Mouse (Mus musculus) embryonic facial prominence, embryonic 12.5 days (tissue): ENCODE measurements around the gene Sh3bp2. TPM values are rescaled to one million over a fixed set of nuclear protein-coding genes. Genes with fewer than 3 reads are reported as not detected.
"Not testable (repeated sequence)": the region's sequence is repeated elsewhere in the genome, so short reads cannot be mapped to it uniquely, and the experiment has no call there.

ENCODE experiments used
- ATAC-seq: fragments of 200-750 bp; cut with Nextera tagmentation; 2 replicates; pipeline ENCODE4 v1.8.0; 2017; ENCODE audit not compliant: insufficient number of reproducible peaks, insufficient read depth, low FRiP score, low TSS enrichment
- H3K27ac ChIP-seq: fragments of 300-500 bp; sonication (generic); 2 replicates; pipeline ENCODE4 v1.5.1; 2016; ENCODE audit warnings: mild to moderate bottlenecking
- H3K27me3 ChIP-seq: fragments of 300-500 bp; sonication (generic); 2 replicates; pipeline ENCODE4 v1.6.1; 2016; ENCODE audit warnings: mild to moderate bottlenecking, moderate library complexity
- H3K36me3 ChIP-seq: fragments of 300-500 bp; sonication (generic); 2 replicates; pipeline ENCODE4 v1.6.1; 2016; ENCODE audit warnings: mild to moderate bottlenecking
- H3K4me1 ChIP-seq: fragments of 300-500 bp; sonication (generic); 2 replicates; pipeline ENCODE4 v1.6.1; 2016
- H3K4me2 ChIP-seq: fragments of 300-500 bp; sonication (generic); replicated peaks from 2 replicates; pipeline ENCODE4 v1.6.1; 2016; ENCODE audit warnings: mild to moderate bottlenecking, moderate library complexity
- H3K4me3 ChIP-seq: fragments of 300-500 bp; sonication (generic); 2 replicates; pipeline ENCODE4 v1.5.1; 2016; ENCODE audit warnings: mild to moderate bottlenecking
- H3K9ac ChIP-seq: fragments of 300-500 bp; sonication (generic); 2 replicates; pipeline ENCODE4 v1.6.1; 2016; ENCODE audit warnings: mild to moderate bottlenecking, moderate library complexity
- H3K9me3 ChIP-seq: fragments of 300-500 bp; sonication (generic); 2 replicates; pipeline ENCODE4 v1.6.1; 2016; ENCODE audit warnings: mild to moderate bottlenecking, moderate library complexity
- WGBS: fragments of 180-500 bp; shearing (Covaris S2); methylation state at CpG from one replicate; pipeline ENCODE4 v1.1.7; 2016; 5-methylcytosine and 5-hydroxymethylcytosine counted together
- polyA plus RNA-seq: library from polyadenylated mRNA; unstranded; fragments of >200 nt; fragmentation: Nextera tagmentation; extraction: Ambion mirVana; gene quantifications from 2 replicates; pipeline ENCODE4 v1.2.1, GENCODE M21; 2016

Gene Sh3bp2
- polyA plus RNA-seq, 1 experiment from 2014 or later = 12.9 TPM

- Histone ChIP-seq H3K27me3 (no peaks in the 10 kb centered on the region), H3K9me3 (no peaks in the 10 kb centered on the region), H3K4me1 (peaks cover 18% of the 10 kb centered on the region), H3K4me3 (peak within 1 kb of the TSS; percentile 93), H3K9ac (peak within 1 kb of the TSS; percentile 95), H3K36me3 (0 out of 2 replicates have a peak, but pooled peaks cover 3% of the 10 kb centered on the region), H3K27ac (peak within 1 kb of the TSS; percentile 89), H3K4me2 (peak within 1 kb of the TSS; percentile 75)
- peak; percentile 100 for ATAC-seq
- WGBS = under 1% methylated on average over 82 of the region's 84 CpGs
Observed at GRCm38 (mm10) chr5:34573268-34574221, 47.9 kb downstream of the Sh3bp2 start, which contains the start of gene Add1. TSS of gene Add1 (plus strand) at chr5:34573664.

- Histone ChIP-seq H3K27ac (no peak overlapping the region; the same call in 1 of the 2 replicates), H3K36me3 (0 out of 2 replicates have a peak, but pooled peaks cover 3% of the 10 kb centered on the region), H3K9ac (peak overlapping the region; percentile 95), H3K4me3 (peak overlapping the region; percentile 93), H3K27me3 (no peaks in the 10 kb centered on the region), H3K9me3 (no peaks in the 10 kb centered on the region), H3K4me1 (peaks cover 18% of the 10 kb centered on the region), H3K4me2 (peak overlapping the region; percentile 75)
- ATAC-seq = no peak
- WGBS = 33% methylated on average over 10 of the region's 10 CpGs
Observed at GRCm38 (mm10) chr5:34574721-34575120, 49.1 kb downstream of the Sh3bp2 start.

DNA sequence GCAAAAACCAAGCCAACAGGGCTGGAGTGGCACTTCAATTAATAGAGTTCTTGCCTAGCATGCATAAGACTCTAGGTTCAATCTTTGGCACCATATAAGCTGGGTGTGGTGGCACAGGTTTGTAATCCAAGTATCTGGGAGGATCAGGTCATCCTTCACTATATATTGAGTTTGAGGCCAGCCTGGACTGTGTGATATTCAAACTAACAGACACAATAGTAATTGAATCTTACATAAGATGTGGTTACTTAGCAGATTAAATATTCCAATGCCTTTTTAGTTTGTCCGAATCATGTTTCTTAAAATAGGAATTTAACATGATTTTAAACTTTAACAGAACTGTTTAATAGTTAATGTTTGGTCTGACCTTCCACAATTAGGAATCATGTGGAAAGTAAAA is 50.6 kb downstream of the Sh3bp2 start:
- Histone ChIP-seq H3K36me3 (0 out of 2 replicates have a peak, but pooled peaks cover 3% of the 10 kb centered on the region), H3K4me2 (no peak overlapping the region), H3K4me3 (no peak overlapping the region), H3K27ac (no peak overlapping the region), H3K9me3 (no peaks in the 10 kb centered on the region), H3K9ac (no peak overlapping the region), H3K4me1 (peaks cover 18% of the 10 kb centered on the region), H3K27me3 (no peaks in the 10 kb centered on the region)
- 97% methylated on average over 1 of the region's 1 CpGs for WGBS
- no peak for ATAC-seq

DNA sequence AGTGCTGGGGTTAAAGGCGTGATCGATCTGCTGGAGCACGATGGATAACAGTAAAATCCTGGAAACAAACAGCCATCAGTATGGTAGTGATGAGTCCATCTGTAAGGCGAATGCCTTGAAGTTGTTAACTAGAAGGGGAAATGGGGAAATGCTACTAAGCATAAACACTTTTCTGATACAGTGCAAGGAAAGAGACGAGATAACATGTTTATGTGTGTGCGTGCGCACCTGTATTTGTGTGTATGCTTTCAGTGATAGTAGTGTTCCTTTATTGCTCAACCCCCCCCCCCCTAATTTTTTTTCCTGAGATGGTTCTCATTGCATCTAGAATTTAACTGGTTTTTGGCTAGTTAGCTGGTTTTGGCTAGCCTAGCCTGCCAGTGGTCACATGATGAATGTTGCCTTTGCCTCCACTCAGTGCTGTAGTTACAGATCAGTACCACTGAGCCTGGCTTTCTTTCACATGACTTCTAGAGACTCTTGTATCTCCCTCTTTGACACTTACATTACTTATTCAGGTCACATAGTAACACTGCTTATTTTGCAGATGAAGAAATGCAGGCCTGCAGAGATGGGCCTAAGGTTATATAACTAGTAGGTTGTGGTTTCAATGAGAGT is 52.5 kb downstream of the Sh3bp2 start:
- 95% methylated on average over 7 of the region's 7 CpGs for WGBS
- H3K27ac ChIP-seq = no peak overlapping the region
- no peak overlapping the region for H3K4me2 ChIP-seq
- ATAC-seq = no peak
- H3K27me3 ChIP-seq = no peaks in the 10 kb centered on the region
- no peak overlapping the region for H3K9ac ChIP-seq
- H3K36me3 ChIP-seq = 0 out of 2 replicates have a peak, but pooled peaks cover 3% of the 10 kb centered on the region
- H3K9me3 ChIP-seq = no peaks in the 10 kb centered on the region
- H3K4me3 ChIP-seq = no peak overlapping the region
- H3K4me1 ChIP-seq = peaks cover 12% of the 10 kb centered on the region

GRCm38 (mm10) chr5:34579377-34579776 is 53.7 kb downstream of the Sh3bp2 start:
- no peak overlapping the region for H3K9ac ChIP-seq
- peaks cover 7% of the 10 kb centered on the region; the same call in 1 of the 2 replicates for H3K36me3 ChIP-seq
- WGBS = 89% methylated on average over 3 of the region's 3 CpGs
- H3K27ac ChIP-seq = no peak overlapping the region
- no peaks in the 10 kb centered on the region for H3K27me3 ChIP-seq
- no peak overlapping the region for H3K4me2 ChIP-seq
- peaks cover 12% of the 10 kb centered on the region for H3K4me1 ChIP-seq
- no peak overlapping the region for H3K4me3 ChIP-seq
- no peaks in the 10 kb centered on the region for H3K9me3 ChIP-seq
- ATAC-seq = no peak

GRCm38 (mm10) chr5:34581671-34582313 is 56.2 kb downstream of the Sh3bp2 start:
- 50% methylated on average over 9 of the region's 10 CpGs for WGBS
- not testable (repeated sequence) for H3K9me3 ChIP-seq, H3K36me3 ChIP-seq, H3K4me2 ChIP-seq, H3K9ac ChIP-seq, H3K4me3 ChIP-seq, H3K27me3 ChIP-seq, H3K4me1 ChIP-seq
- H3K27ac ChIP-seq = peak overlapping the region; percentile 65; the same call in 1 of the 2 replicates
- ATAC-seq = peak; percentile 81

- H3K9ac ChIP-seq = no peak overlapping the region
- no peaks in the 10 kb centered on the region for H3K9me3 ChIP-seq
- peaks cover 7% of the 10 kb centered on the region; the same call in 1 of the 2 replicates for H3K36me3 ChIP-seq
- H3K4me2 ChIP-seq = no peak overlapping the region
- H3K4me3 ChIP-seq = no peak overlapping the region
- peak overlapping the region; percentile 65; the same call in 1 of the 2 replicates for H3K27ac ChIP-seq
- no peak for ATAC-seq
- H3K4me1 ChIP-seq = 0 out of 2 replicates have a peak, but pooled peaks cover 3% of the 10 kb centered on the region
- 77% methylated on average over 5 of the region's 5 CpGs for WGBS
- no peaks in the 10 kb centered on the region for H3K27me3 ChIP-seq
Observed at GRCm38 (mm10) chr5:34582314-34582675, 56.7 kb downstream of the Sh3bp2 start.

DNA sequence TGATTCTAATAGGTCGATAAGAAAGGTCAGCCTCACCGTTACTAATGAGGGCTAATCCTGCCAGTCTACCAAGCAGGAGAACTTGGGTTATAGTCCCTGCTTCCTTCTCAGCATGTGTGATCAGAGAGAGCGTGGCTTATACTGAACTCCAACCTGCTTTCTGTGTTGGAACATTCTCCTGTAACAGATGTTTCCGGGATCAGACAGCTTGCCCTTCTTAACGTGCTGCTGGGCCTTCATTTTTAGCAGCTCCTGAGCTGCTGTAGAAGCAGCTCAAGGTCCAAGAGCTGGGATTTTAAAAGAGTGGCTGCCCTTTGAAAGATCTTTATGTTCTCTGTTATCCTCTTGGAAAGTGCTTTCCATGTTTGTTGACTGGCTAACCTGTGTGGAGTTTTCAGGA is 59.6 kb downstream of the Sh3bp2 start:
- ATAC-seq = no peak
- Histone ChIP-seq H3K4me2 (no peak overlapping the region), H3K27ac (no peak overlapping the region), H3K4me1 (peaks cover 9% of the 10 kb centered on the region; the same call in 1 of the 2 replicates), H3K4me3 (no peak overlapping the region), H3K36me3 (peaks cover 4% of the 10 kb centered on the region; the same call in 1 of the 2 replicates), H3K27me3 (no peaks in the 10 kb centered on the region), H3K9me3 (no peaks in the 10 kb centered on the region), H3K9ac (no peak overlapping the region)
- WGBS = 79% methylated on average over 5 of the region's 5 CpGs

DNA sequence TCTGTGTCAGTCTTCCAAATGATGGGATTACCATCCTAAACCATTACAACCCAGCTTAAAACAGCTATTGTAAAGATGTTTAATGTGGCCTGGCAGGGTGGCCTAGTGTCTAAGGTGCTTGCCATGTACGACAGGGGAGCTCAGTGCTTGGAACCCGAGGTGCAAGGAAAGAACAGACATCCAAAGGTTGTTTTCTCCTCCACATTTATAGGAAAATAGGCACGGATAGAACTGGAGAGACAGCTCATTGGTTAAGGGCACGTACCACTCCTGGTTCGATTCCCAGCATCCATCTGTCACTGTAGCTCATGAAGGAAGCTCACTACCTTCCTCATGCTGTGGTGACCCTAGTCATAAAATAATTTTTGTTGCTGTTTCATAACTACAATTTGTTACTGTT is 62.2 kb downstream of the Sh3bp2 start:
- 89% methylated on average over 5 of the region's 5 CpGs for WGBS
- Histone ChIP-seq H3K9ac (no peak overlapping the region), H3K27ac (no peak overlapping the region), H3K4me2 (no peak overlapping the region), H3K9me3 (no peaks in the 10 kb centered on the region), H3K4me1 (peaks cover 12% of the 10 kb centered on the region; the same call in 1 of the 2 replicates), H3K27me3 (no peaks in the 10 kb centered on the region), H3K36me3 (peaks cover 4% of the 10 kb centered on the region), H3K4me3 (no peak overlapping the region)
- ATAC-seq = no peak

DNA sequence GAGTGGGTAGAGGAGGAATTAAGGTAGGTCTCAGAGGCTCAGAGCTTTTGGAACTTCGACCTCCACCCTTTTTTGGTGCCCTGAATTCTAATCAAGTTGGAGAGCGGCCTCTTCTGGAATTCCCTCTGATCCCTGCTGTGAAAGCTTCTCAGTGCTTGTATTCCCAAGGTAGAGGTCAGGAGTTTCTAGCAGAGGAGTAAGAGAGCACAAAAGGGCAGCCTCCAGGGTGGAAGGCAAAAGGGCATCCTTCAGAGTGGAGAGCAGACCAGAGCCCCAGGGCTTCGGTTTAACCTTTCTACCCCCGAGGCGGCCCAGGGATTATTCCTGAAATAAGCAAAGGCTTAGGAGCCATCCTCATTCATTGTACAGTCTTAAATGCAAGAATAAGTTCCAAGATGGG is 64.4 kb downstream of the Sh3bp2 start:
- no peaks in the 10 kb centered on the region for H3K27me3 ChIP-seq
- H3K9ac ChIP-seq = peak overlapping the region; percentile 27; the same call in 1 of the 2 replicates
- no peak overlapping the region for H3K27ac ChIP-seq
- H3K4me1 ChIP-seq = peaks cover 12% of the 10 kb centered on the region; the same call in 1 of the 2 replicates
- WGBS = 16% methylated on average over 5 of the region's 5 CpGs
- ATAC-seq = no peak
- no peaks in the 10 kb centered on the region; the same call in 1 of the 2 replicates for H3K36me3 ChIP-seq
- no peak overlapping the region for H3K4me3 ChIP-seq
- no peak overlapping the region for H3K4me2 ChIP-seq
- no peaks in the 10 kb centered on the region for H3K9me3 ChIP-seq

DNA sequence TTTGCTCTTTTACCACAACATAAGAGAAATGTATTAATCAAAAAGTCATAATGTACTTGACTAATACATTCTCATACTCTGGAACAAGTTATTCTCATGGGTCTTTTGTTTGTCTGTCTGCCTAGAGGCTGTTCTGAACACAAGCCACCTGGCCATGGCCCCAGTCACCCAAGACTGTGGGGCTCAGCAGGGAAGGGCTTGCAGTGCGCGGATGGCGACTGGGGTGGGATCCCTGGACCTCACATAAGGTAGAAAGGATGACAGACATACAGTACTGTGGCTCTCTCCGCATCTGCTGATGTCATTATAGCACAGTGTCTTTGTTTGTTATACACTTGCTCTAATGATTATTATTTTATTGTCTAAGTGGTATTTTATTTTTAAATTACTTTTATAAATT is 65.1 kb downstream of the Sh3bp2 start:
- Histone ChIP-seq H3K36me3 (no peaks in the 10 kb centered on the region; the same call in 1 of the 2 replicates), H3K9ac (no peak overlapping the region), H3K4me2 (no peak overlapping the region), H3K9me3 (no peaks in the 10 kb centered on the region), H3K27me3 (no peaks in the 10 kb centered on the region), H3K4me3 (no peak overlapping the region), H3K4me1 (peaks cover 12% of the 10 kb centered on the region; the same call in 1 of the 2 replicates), H3K27ac (no peak overlapping the region)
- no peak for ATAC-seq
- WGBS = 51% methylated on average over 4 of the region's 4 CpGs
